Mouse (Mus musculus): ENCODE measurements around the gene Pprc1. TPM values are rescaled to one million over a fixed set of nuclear protein-coding genes. Genes with fewer than 3 reads are reported as not detected.

The Pprc1 gene
- polyA plus RNA-seq, 1 experiment from 2014 or later: 16.9 TPM

GRCm38 (mm10) chr19:46055752-46056387 lies 11.2 kb downstream of the Pprc1 start:
- Histone ChIP-seq H3K9me3 (replicated peaks; ENCODE audit: low read length) (no peaks in the 10 kb centered on the region), H3K27ac (no peak overlapping the region; the same call in 1 of the 2 replicates), H3K4me3 (replicated peaks; ENCODE audit: low read depth, low read length) (peak overlapping the region; percentile 71), H3K36me3 (ENCODE audit: insufficient read depth, low read length) (no peaks in the 10 kb centered on the region), H3K9ac (ENCODE audit: low read depth, low read length) (no peak overlapping the region), H3K4me2 (ENCODE audit: low read length) (peak overlapping the region; percentile 78), H3K27me3 (ENCODE audit: insufficient read depth, low read length) (no peaks in the 10 kb centered on the region), H3K4me1 (replicated peaks; ENCODE audit: insufficient read depth, low read length) (0 out of 2 replicates have a peak, but pooled peaks cover 9% of the 10 kb centered on the region)
- TF ChIP-seq CTCF (IDR thresholded peaks at IDR 0.05; ENCODE audit: low read depth): peak; percentile 73
- ATAC-seq (replicated peaks; ENCODE audit: low FRiP score, low read depth): peak; percentile 56; the same call in 1 of the 2 replicates
- WGBS: 2% methylated on average over 11 of the region's 11 CpGs
- no peak for DNase-seq (ENCODE audit: low spot score)

GRCm38 (mm10) chr19:46056388-46056946 lies 11.8 kb downstream of the Pprc1 start:
- Histone ChIP-seq H3K9ac (ENCODE audit: low read depth, low read length) (peak overlapping the region; percentile 72), H3K4me3 (replicated peaks; ENCODE audit: low read depth, low read length) (peak overlapping the region; percentile 71), H3K27ac (peak overlapping the region; percentile 91), H3K4me1 (replicated peaks; ENCODE audit: insufficient read depth, low read length) (0 out of 2 replicates have a peak, but pooled peaks cover 9% of the 10 kb centered on the region), H3K9me3 (replicated peaks; ENCODE audit: low read length) (no peaks in the 10 kb centered on the region), H3K36me3 (ENCODE audit: insufficient read depth, low read length) (no peaks in the 10 kb centered on the region), H3K27me3 (ENCODE audit: insufficient read depth, low read length) (no peaks in the 10 kb centered on the region), H3K4me2 (ENCODE audit: low read length) (peak overlapping the region; percentile 78)
- peak; percentile 99 for DNase-seq (ENCODE audit: low spot score)
- under 1% methylated on average over 52 of the region's 52 CpGs for WGBS
- peak; percentile 92 for ATAC-seq (replicated peaks; ENCODE audit: low FRiP score, low read depth)
- peak; percentile 29; the same call in 1 of the 2 replicates for TF ChIP-seq CTCF (IDR thresholded peaks at IDR 0.05; ENCODE audit: low read depth)

- Histone ChIP-seq H3K4me2 (ENCODE audit: low read length) (peak overlapping the region; percentile 78), H3K9ac (ENCODE audit: low read depth, low read length) (peak overlapping the region; percentile 72), H3K4me1 (replicated peaks; ENCODE audit: insufficient read depth, low read length) (0 out of 2 replicates have a peak, but pooled peaks cover 9% of the 10 kb centered on the region), H3K4me3 (replicated peaks; ENCODE audit: low read depth, low read length) (peak overlapping the region; percentile 71), H3K27ac (peak overlapping the region; percentile 91), H3K36me3 (ENCODE audit: insufficient read depth, low read length) (peaks cover 6% of the 10 kb centered on the region; the same call in 1 of the 2 replicates), H3K9me3 (replicated peaks; ENCODE audit: low read length) (no peaks in the 10 kb centered on the region), H3K27me3 (ENCODE audit: insufficient read depth, low read length) (no peaks in the 10 kb centered on the region)
- 1% methylated on average over 38 of the region's 42 CpGs for WGBS
- TF ChIP-seq CTCF (IDR thresholded peaks at IDR 0.05; ENCODE audit: low read depth): peak; percentile 61
- DNase-seq (ENCODE audit: low spot score) (peak; percentile 87), ATAC-seq (replicated peaks; ENCODE audit: low FRiP score, low read depth) (peak; percentile 71)
Observed at GRCm38 (mm10) chr19:46056947-46057607, 12.4 kb downstream of the Pprc1 start.

- H3K4me1 ChIP-seq (replicated peaks; ENCODE audit: insufficient read depth, low read length): 0 out of 2 replicates have a peak, but pooled peaks cover 9% of the 10 kb centered on the region
- H3K9me3 ChIP-seq (replicated peaks; ENCODE audit: low read length): no peaks in the 10 kb centered on the region
- no peaks in the 10 kb centered on the region for H3K27me3 ChIP-seq (ENCODE audit: insufficient read depth, low read length)
- H3K36me3 ChIP-seq (ENCODE audit: insufficient read depth, low read length): peaks cover 19% of the 10 kb centered on the region
- H3K27ac ChIP-seq: no peak overlapping the region
- no peak for TF ChIP-seq CTCF (IDR thresholded peaks at IDR 0.05; ENCODE audit: low read depth)
- H3K4me2 ChIP-seq (ENCODE audit: low read length): no peak overlapping the region
- H3K4me3 ChIP-seq (replicated peaks; ENCODE audit: low read depth, low read length): no peak overlapping the region
- H3K9ac ChIP-seq (ENCODE audit: low read depth, low read length): no peak overlapping the region
- 99% methylated on average over 7 of the region's 7 CpGs for WGBS
- DNase-seq (ENCODE audit: low spot score): no peak
- ATAC-seq (replicated peaks; ENCODE audit: low FRiP score, low read depth): no peak
Observed at GRCm38 (mm10) chr19:46058466-46058865, 13.8 kb downstream of the Pprc1 start.

GRCm38 (mm10) chr19:46060845-46061244 lies 16.2 kb downstream of the Pprc1 start:
- Histone ChIP-seq H3K27me3 (ENCODE audit: insufficient read depth, low read length) (no peaks in the 10 kb centered on the region), H3K4me3 (replicated peaks; ENCODE audit: low read depth, low read length) (no peak overlapping the region), H3K4me2 (ENCODE audit: low read length) (no peak overlapping the region), H3K9me3 (replicated peaks; ENCODE audit: low read length) (no peaks in the 10 kb centered on the region), H3K36me3 (ENCODE audit: insufficient read depth, low read length) (peaks cover 41% of the 10 kb centered on the region), H3K9ac (ENCODE audit: low read depth, low read length) (no peak overlapping the region), H3K27ac (no peak overlapping the region), H3K4me1 (replicated peaks; ENCODE audit: insufficient read depth, low read length) (0 out of 2 replicates have a peak, but pooled peaks cover 9% of the 10 kb centered on the region)
- 66% methylated on average over 6 of the region's 6 CpGs for WGBS
- ATAC-seq (replicated peaks; ENCODE audit: low FRiP score, low read depth): no peak
- TF ChIP-seq CTCF (IDR thresholded peaks at IDR 0.05; ENCODE audit: low read depth): no peak
- DNase-seq (ENCODE audit: low spot score): no peak

- H3K9me3 ChIP-seq (replicated peaks; ENCODE audit: low read length): no peaks in the 10 kb centered on the region
- peaks cover 63% of the 10 kb centered on the region for H3K36me3 ChIP-seq (ENCODE audit: insufficient read depth, low read length)
- no peak overlapping the region for H3K4me2 ChIP-seq (ENCODE audit: low read length)
- DNase-seq (ENCODE audit: low spot score): no peak
- H3K27me3 ChIP-seq (ENCODE audit: insufficient read depth, low read length): no peaks in the 10 kb centered on the region
- no peak overlapping the region for H3K4me3 ChIP-seq (replicated peaks; ENCODE audit: low read depth, low read length)
- TF ChIP-seq CTCF (IDR thresholded peaks at IDR 0.05; ENCODE audit: low read depth): no peak
- H3K4me1 ChIP-seq (replicated peaks; ENCODE audit: insufficient read depth, low read length): no peaks in the 10 kb centered on the region
- no peak overlapping the region for H3K9ac ChIP-seq (ENCODE audit: low read depth, low read length)
- WGBS: 74% methylated on average over 10 of the region's 10 CpGs
- H3K27ac ChIP-seq: no peak overlapping the region
- ATAC-seq (replicated peaks; ENCODE audit: low FRiP score, low read depth): no peak
Observed at GRCm38 (mm10) chr19:46068054-46068453, 23.4 kb downstream of the Pprc1 start.
